Mouse (Mus musculus) kidney, embryonic 14.5 days (tissue): ENCODE results near the gene Scube2. TPM values are rescaled to one million over a fixed set of nuclear protein-coding genes. Genes with fewer than 3 reads are reported as not detected.

ENCODE experiments used
- ATAC-seq: fragments of 200-750 bp; cut with Nextera tagmentation; 2 replicates; pipeline ENCODE4 v1.8.0; 2017; ENCODE audit warnings: moderate number of reproducible peaks, mild to moderate bottlenecking, moderate TSS enrichment, moderate library complexity; ENCODE audit not compliant: low FRiP score, low TSS enrichment
- H3K27ac ChIP-seq: fragments of 300-500 bp; sonication (generic); 2 replicates; pipeline ENCODE4 v1.5.1; 2014; ENCODE audit warnings: low read depth, mild to moderate bottlenecking, low read length, moderate library complexity, mixed read lengths
- H3K27me3 ChIP-seq: fragments of 300-500 bp; sonication (generic); 2 replicates; pipeline ENCODE4 v1.6.1; 2014; ENCODE audit warnings: mild to moderate bottlenecking, low read length; ENCODE audit not compliant: control insufficient read depth, insufficient read depth
- H3K36me3 ChIP-seq: fragments of 300-500 bp; sonication (generic); 2 replicates; pipeline ENCODE4 v1.6.1; 2014; ENCODE audit warnings: low read length, mixed read lengths; ENCODE audit not compliant: control insufficient read depth, insufficient read depth
- H3K4me1 ChIP-seq: fragments of 300-500 bp; sonication (generic); 2 replicates; pipeline ENCODE4 v1.6.1; 2014; ENCODE audit warnings: low read length, mixed read lengths; ENCODE audit not compliant: control insufficient read depth, insufficient read depth
- H3K4me2 ChIP-seq: fragments of 300-500 bp; sonication (generic); replicated peaks from 2 replicates; pipeline ENCODE4 v1.6.1; 2014; ENCODE audit warnings: low read depth, mild to moderate bottlenecking, low read length
- H3K4me3 ChIP-seq: fragments of 300-500 bp; sonication (generic); 2 replicates; pipeline ENCODE4 v1.5.1; 2014; ENCODE audit warnings: mild to moderate bottlenecking, low read length
- H3K9ac ChIP-seq: fragments of 300-500 bp; sonication (generic); 2 replicates; pipeline ENCODE4 v1.6.1; 2014; ENCODE audit warnings: low read depth, mild to moderate bottlenecking, low read length, moderate library complexity
- H3K9me3 ChIP-seq: fragments of 300-500 bp; sonication (generic); 2 replicates; pipeline ENCODE4 v1.6.1; 2016; ENCODE audit warnings: low read length; ENCODE audit not compliant: control insufficient read depth
- WGBS: fragments of 180-500 bp; shearing (Covaris S2); extraction: QIAGEN DNeasy Blood & Tissue Kit; methylation state at CpG from one replicate; pipeline ENCODE4 v1.1.7; 2014; 5-methylcytosine and 5-hydroxymethylcytosine counted together
- polyA plus RNA-seq: library from polyadenylated mRNA; unstranded; fragments of >200 nt; fragmentation: Nextera tagmentation; extraction: Ambion mirVana; gene quantifications from 2 replicates; pipeline ENCODE4 v1.2.1, GENCODE M21; 2014

The Scube2 gene
- polyA plus RNA-seq, 1 experiment from 2014 or later, result 0.77 TPM

DNA sequence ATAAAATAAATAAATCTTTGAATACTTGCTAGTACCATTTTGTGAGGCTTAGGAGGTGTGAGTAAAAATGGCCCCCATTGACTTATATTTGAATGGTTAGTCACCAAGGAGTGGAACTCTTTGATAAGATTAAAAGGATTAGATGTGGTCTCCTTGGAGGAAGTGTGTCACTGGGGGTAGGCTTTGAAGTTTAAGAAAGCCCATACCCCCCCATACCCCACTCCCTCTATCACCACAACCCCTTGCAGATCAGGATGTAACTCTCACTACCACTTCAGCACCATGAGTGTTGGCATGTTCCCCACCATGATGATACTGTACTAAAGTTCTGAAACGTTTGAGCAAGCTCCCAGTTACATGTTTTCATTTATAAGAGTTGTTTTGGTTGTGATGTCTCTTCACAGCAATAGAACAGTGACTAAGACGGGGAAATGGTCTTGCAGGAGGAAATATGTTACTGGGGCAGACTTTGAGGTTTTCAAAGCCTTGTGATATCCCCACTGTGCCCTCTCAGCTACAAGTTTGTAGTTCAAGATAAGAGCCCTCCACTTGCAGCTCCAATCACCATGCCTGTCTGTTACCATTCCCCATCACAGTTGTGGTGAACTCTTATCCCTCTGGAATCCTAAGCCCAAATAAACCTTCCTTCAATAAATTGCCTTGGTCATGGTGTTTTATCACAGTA is 96.6 kb downstream of the Scube2 start:
- Histone ChIP-seq H3K4me1 (no peaks in the 10 kb centered on the region), H3K9me3 (no peaks in the 10 kb centered on the region), H3K4me2 (no peak overlapping the region), H3K4me3 (no peak overlapping the region), H3K27me3 (no peaks in the 10 kb centered on the region), H3K36me3 (no peaks in the 10 kb centered on the region), H3K9ac (no peak overlapping the region), H3K27ac (no peak overlapping the region)
- WGBS, result 61% methylated on average over 2 of the region's 2 CpGs
- no peak for ATAC-seq

DNA sequence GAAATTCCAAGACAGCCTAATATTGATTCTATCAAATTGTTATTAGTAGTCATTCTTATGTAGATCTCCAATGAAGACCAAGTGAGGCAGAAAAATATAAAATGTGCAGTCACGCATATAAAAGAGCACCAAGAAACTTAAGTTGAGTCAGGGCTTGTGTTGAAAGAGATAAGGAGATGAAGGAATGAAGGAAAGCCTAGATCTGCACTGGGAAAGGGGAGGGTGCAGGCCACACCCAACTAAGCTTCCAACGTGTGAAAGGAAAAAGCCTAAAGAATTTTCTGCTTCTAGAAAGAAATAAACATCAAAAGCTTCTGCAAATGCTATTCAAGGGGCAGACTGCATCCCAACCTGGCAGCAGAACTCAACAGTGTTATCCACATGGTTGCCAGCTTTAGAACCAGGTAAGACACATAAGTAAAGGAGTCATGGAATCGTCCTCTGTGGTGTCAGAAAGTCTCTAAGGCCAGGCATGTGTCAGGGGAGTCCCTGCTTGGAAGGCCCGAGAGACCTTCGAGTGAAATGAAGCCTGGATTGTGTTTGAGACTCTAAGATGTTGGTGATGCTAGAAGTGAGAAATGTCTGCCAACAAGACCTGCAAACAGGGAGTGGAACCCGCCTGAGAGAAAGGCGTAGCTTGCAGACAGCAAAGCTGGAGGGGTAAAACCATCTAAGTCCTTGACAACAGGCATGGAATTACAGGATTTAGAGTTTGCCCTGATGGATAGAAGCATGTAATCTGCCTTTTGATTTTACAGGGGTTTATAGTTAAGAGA is 97.7 kb downstream of the Scube2 start:
- Histone ChIP-seq H3K4me1 (no peaks in the 10 kb centered on the region), H3K4me2 (no peak overlapping the region), H3K36me3 (no peaks in the 10 kb centered on the region), H3K4me3 (no peak overlapping the region), H3K9ac (no peak overlapping the region), H3K27me3 (no peaks in the 10 kb centered on the region), H3K27ac (no peak overlapping the region), H3K9me3 (no peaks in the 10 kb centered on the region)
- 81% methylated on average over 7 of the region's 7 CpGs for WGBS
- no peak for ATAC-seq

DNA sequence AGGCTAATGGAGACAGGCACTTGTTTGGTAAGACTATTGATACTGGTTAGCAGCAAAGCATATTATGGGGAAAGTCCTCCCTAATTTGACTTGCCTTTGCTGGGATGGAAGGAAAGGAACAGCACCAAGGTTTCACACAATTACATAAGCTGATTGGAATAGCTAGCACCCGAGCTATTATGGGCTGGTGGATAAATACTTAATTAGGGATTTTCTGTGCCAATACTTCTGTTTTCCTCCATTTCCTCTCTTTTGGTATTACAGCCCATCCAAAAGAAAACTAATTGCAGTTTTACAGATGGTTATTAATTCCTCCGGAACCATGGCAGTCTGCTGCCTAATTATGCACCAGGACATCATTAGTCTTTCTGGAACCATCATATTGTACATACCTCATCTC is 101.5 kb downstream of the Scube2 start:
- H3K4me1 ChIP-seq, result no peaks in the 10 kb centered on the region
- H3K4me3 ChIP-seq, result no peak overlapping the region
- 79% methylated on average over 2 of the region's 2 CpGs for WGBS
- ATAC-seq, result no peak
- no peak overlapping the region for H3K9ac ChIP-seq
- no peaks in the 10 kb centered on the region for H3K27me3 ChIP-seq
- no peak overlapping the region for H3K4me2 ChIP-seq
- no peak overlapping the region for H3K27ac ChIP-seq
- no peaks in the 10 kb centered on the region for H3K9me3 ChIP-seq
- H3K36me3 ChIP-seq, result no peaks in the 10 kb centered on the region

DNA sequence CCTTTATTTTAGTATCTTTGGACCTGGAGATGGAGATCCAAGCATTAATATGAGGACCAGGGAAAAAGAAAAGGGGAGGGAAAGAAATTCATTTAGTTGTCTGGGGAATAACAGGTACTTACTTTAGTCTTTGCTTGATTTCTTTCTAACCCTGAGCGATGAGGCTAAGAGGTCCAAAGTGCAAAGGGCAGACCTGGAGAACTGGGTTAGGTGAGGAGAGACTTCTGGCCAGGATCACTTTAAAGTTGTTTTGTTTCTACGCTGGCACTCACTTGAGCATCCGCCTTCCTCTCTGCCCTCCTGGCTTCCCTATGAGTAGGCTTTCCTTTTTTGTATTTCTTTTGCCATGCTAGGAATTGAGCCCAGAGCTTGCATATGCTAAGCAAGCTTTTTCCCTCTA is 109.2 kb downstream of the Scube2 start:
- ATAC-seq, result no peak
- 80% methylated on average over 3 of the region's 3 CpGs for WGBS

DNA sequence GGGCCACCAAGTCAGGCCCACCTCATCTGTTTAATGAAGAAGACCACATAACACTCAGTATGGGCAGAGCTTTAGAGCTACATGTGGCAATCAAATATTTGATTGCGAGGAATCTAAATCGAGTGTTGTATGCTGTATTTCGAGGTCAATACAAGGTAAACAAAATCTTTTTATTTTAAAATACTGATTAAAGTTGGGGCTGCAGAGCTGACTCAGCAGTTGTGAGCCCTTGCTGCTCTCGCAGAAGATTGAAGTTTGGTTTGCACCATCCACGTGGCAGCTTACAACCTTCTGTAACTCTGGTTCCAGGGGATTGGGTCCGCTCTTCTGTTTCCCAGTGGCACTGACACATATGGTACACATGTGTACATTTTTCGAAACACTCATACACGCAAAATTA is 111.4 kb downstream of the Scube2 start:
- Histone ChIP-seq H3K4me3 (no peak overlapping the region), H3K4me2 (no peak overlapping the region), H3K4me1 (peaks cover 4% of the 10 kb centered on the region; the same call in 1 of the 2 replicates), H3K9me3 (no peaks in the 10 kb centered on the region), H3K9ac (no peak overlapping the region), H3K36me3 (no peaks in the 10 kb centered on the region), H3K27me3 (no peaks in the 10 kb centered on the region), H3K27ac (no peak overlapping the region)
- no peak for ATAC-seq
- WGBS, result 93% methylated on average over 8 of the region's 8 CpGs

More for the DNA sequence above, 109.2 kb downstream of the Scube2 start:
- Histone ChIP-seq H3K4me2 (no peak overlapping the region), H3K4me3 (no peak overlapping the region), H3K36me3 (no peaks in the 10 kb centered on the region), H3K27ac (no peak overlapping the region), H3K4me1 (peaks cover 4% of the 10 kb centered on the region; the same call in 1 of the 2 replicates), H3K9me3 (no peaks in the 10 kb centered on the region), H3K9ac (no peak overlapping the region), H3K27me3 (no peaks in the 10 kb centered on the region)

DNA sequence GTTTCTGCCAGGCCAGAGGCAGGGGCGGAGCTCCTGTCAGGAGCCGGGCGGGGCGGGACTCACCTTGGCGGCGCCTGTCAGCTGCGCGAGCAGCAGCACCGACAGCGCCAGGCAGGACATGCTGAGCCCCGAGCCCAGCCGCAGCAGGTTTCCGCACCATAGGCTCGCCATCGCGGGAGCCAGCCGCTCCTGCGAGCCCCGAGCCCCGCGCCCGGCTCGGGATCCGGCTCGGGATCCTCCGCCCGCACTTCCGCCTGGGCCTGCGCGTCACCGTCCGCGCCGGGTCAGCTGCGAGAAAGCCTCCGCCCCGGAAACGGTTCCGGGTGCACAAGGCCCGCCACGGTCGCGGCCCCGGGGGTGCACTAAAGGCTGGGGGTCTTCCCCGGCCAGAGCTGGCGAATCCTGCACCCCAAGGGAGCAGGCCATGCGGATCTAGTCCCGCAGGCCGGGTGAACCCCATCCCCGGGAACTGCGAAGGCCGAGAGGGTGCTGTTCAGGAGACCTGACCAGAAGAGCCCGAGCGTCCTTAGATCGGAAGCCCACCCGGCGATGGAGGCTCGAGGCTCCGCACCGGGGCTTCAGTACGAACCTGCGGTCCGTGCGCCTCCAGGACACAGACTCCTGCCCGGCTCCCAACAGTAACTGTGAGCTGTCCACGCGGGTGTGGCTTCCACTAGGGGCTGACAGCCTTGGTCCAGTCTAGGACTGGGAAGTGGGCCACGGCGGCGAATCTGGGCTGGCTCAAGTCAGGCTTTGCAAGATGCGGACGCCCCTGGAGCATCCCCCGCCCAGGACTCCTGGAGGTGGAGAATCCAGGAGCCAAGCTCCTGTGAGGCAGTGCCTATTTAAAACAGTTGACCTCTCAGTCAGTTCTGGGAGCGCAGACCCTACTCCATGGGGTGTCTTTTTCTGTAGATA is 113.2 kb downstream of the Scube2 start, which contains the start of gene Tmem9b:
TSS of gene Tmem9b (minus strand) at position 868 of the 918 bp plus-strand sequence.
- H3K36me3 ChIP-seq, result 0 out of 2 replicates have a peak, but pooled peaks cover 2% of the 10 kb centered on the region
- peak within 1 kb of the TSS; percentile 79 for H3K9ac ChIP-seq
- peaks cover 4% of the 10 kb centered on the region; the same call in 1 of the 2 replicates for H3K4me1 ChIP-seq
- peak within 1 kb of the TSS; percentile 60 for H3K4me3 ChIP-seq
- WGBS, result under 1% methylated on average over 58 of the region's 74 CpGs
- ATAC-seq, result peak; percentile 90
- peak within 1 kb of the TSS; percentile 88 for H3K4me2 ChIP-seq
- no peaks in the 10 kb centered on the region for H3K9me3 ChIP-seq
- peak within 1 kb of the TSS; percentile 48 for H3K27ac ChIP-seq
- H3K27me3 ChIP-seq, result no peaks in the 10 kb centered on the region

DNA sequence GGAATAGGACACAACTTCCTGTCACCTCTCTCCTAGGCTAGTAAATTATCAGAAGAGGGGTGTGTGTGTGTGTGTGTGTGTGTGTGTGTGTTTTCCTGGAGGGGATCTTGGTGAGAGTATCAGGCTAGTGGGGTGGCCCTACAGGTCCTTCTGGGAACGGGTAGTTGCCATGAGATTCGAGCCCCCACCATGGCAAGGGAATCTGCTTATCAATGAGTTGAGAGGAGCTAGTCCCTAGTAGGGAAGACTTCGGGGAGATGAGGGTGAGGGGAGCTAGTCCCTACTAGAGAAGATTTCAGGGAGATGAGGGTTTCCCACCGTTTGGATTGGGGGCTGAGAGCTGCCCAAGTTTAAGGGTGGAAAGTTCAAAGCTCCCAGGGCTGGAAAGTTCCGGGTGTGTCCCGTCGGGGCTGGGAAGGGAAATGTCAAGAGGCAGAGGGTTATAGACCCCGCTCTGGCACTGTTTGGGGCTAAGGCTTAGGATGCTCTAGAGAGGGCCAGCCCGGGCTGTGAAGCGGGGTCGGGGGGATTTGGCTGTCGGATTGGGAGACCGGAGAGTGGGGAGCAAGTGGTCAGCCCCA is 114.0 kb downstream of the Scube2 start:
- H3K27ac ChIP-seq, result no peak overlapping the region; the same call in 1 of the 2 replicates
- H3K4me3 ChIP-seq, result peak overlapping the region; percentile 60
- H3K9me3 ChIP-seq, result no peaks in the 10 kb centered on the region
- H3K36me3 ChIP-seq, result 0 out of 2 replicates have a peak, but pooled peaks cover 2% of the 10 kb centered on the region
- WGBS, result 5% methylated on average over 13 of the region's 13 CpGs
- no peaks in the 10 kb centered on the region for H3K27me3 ChIP-seq
- peaks cover 4% of the 10 kb centered on the region; the same call in 1 of the 2 replicates for H3K4me1 ChIP-seq
- peak; percentile 26; the same call in 1 of the 2 replicates for ATAC-seq
- H3K9ac ChIP-seq, result peak overlapping the region; percentile 79
- H3K4me2 ChIP-seq, result peak overlapping the region; percentile 88
